Mouse (Mus musculus) kidney, postnatal 0 days (tissue): ENCODE measurements at regions not wholly inside any gene's neighbourhood (a gene's known extent, or its start where the extent isn't known, plus 50 kb on each side); places are given as distances from the start of the nearest gene placed in this dataset.

Source experiments
- ATAC-seq: fragments of 200-750 bp; cut with Nextera tagmentation; replicated peaks from 2 replicates; pipeline ENCODE4 v1.8.0; 2017; ENCODE audit warnings: low read depth, moderate number of reproducible peaks, moderate TSS enrichment, moderate library complexity; ENCODE audit not compliant: low FRiP score
- DNase-seq: peaks from one replicate; pipeline ENCODE4 v3.0.0-alpha.2; 2016; ENCODE audit warnings: low spot score
- H3K27ac ChIP-seq: fragments of 300-500 bp; sonication (generic); 2 replicates; pipeline ENCODE4 v1.5.1; 2014; ENCODE audit warnings: mild to moderate bottlenecking
- H3K27me3 ChIP-seq: fragments of 300-500 bp; sonication (generic); 2 replicates; pipeline ENCODE4 v1.6.1; 2014; ENCODE audit warnings: low read length, mixed read lengths; ENCODE audit not compliant: insufficient read depth
- H3K36me3 ChIP-seq: fragments of 300-500 bp; sonication (generic); 2 replicates; pipeline ENCODE4 v1.6.1; 2014; ENCODE audit warnings: low read length, mixed read lengths; ENCODE audit not compliant: insufficient read depth
- H3K4me1 ChIP-seq: fragments of 300-500 bp; sonication (generic); replicated peaks from 2 replicates; pipeline ENCODE4 v1.6.1; 2014; ENCODE audit warnings: antibody characterized with exemption, low read length, mixed read lengths; ENCODE audit not compliant: insufficient read depth
- H3K4me2 ChIP-seq: fragments of 300-500 bp; sonication (generic); 2 replicates; pipeline ENCODE4 v1.6.1; 2014; ENCODE audit warnings: mild to moderate bottlenecking, low read length, moderate library complexity, mixed read lengths
- H3K4me3 ChIP-seq: fragments of 300-500 bp; sonication (generic); replicated peaks from 2 replicates; pipeline ENCODE4 v1.5.1; 2014; ENCODE audit warnings: low read depth, low read length
- H3K9ac ChIP-seq: fragments of 300-500 bp; sonication (generic); 2 replicates; pipeline ENCODE4 v1.6.1; 2014; ENCODE audit warnings: low read depth, low read length
- H3K9me3 ChIP-seq: fragments of 300-500 bp; sonication (generic); replicated peaks from 2 replicates; pipeline ENCODE4 v1.6.1; 2016; ENCODE audit warnings: low read length, inconsistent platforms, mixed read lengths
- CTCF ChIP-seq: IDR thresholded peaks from 2 replicates; pipeline ENCODE4 v1.5.1; 2016; ENCODE audit warnings: antibody characterized with exemption, low read depth, mild to moderate bottlenecking, moderate library complexity
- WGBS: fragments of 180-500 bp; shearing (Covaris S2); extraction: QIAGEN DNeasy Blood & Tissue Kit; methylation state at CpG from one replicate; pipeline ENCODE4 v1.1.7; 2014; 5-methylcytosine and 5-hydroxymethylcytosine counted together

GRCm38 (mm10) chr15:46592868-46593267 is 6458.7 kb downstream of the 9330182O14Rik start:
- TF ChIP-seq CTCF: no peak
- H3K36me3 ChIP-seq: no peaks in the 10 kb centered on the region
- no peak overlapping the region for H3K4me2 ChIP-seq
- ATAC-seq (no peak), DNase-seq (no peak)
- no peak overlapping the region for H3K27ac ChIP-seq
- 71% methylated on average over 2 of the region's 2 CpGs for WGBS
- H3K27me3 ChIP-seq: no peaks in the 10 kb centered on the region
- H3K4me3 ChIP-seq: no peak overlapping the region
- H3K9ac ChIP-seq: no peak overlapping the region
- H3K9me3 ChIP-seq: no peaks in the 10 kb centered on the region
- no peaks in the 10 kb centered on the region for H3K4me1 ChIP-seq

- H3K4me1 ChIP-seq: no peaks in the 10 kb centered on the region
- no peak overlapping the region for H3K4me2 ChIP-seq
- WGBS: 66% methylated on average over 1 of the region's 1 CpGs
- DNase-seq (no peak), ATAC-seq (no peak)
- H3K27ac ChIP-seq: no peak overlapping the region
- H3K9ac ChIP-seq: no peak overlapping the region
- no peaks in the 10 kb centered on the region for H3K36me3 ChIP-seq
- TF ChIP-seq CTCF: peak; percentile 48
- H3K9me3 ChIP-seq: no peaks in the 10 kb centered on the region
- H3K4me3 ChIP-seq: no peak overlapping the region
- no peaks in the 10 kb centered on the region for H3K27me3 ChIP-seq
Measured at GRCm38 (mm10) chr15:46598328-46598727, 6464.2 kb downstream of the 9330182O14Rik start.

GRCm38 (mm10) chr15:46623431-46624029 is 6489.4 kb downstream of the 9330182O14Rik start:
- no peak overlapping the region for H3K4me2 ChIP-seq
- no peaks in the 10 kb centered on the region for H3K4me1 ChIP-seq
- no peaks in the 10 kb centered on the region for H3K36me3 ChIP-seq
- 76% methylated on average over 4 of the region's 4 CpGs for WGBS
- H3K4me3 ChIP-seq: no peak overlapping the region
- no peaks in the 10 kb centered on the region for H3K9me3 ChIP-seq
- H3K9ac ChIP-seq: no peak overlapping the region
- no peak for TF ChIP-seq CTCF
- DNase-seq (no peak), ATAC-seq (no peak)
- H3K27ac ChIP-seq: no peak overlapping the region
- H3K27me3 ChIP-seq: no peaks in the 10 kb centered on the region

- Histone ChIP-seq H3K9ac (no peak overlapping the region), H3K27me3 (no peaks in the 10 kb centered on the region), H3K4me2 (no peak overlapping the region), H3K36me3 (no peaks in the 10 kb centered on the region), H3K4me1 (no peaks in the 10 kb centered on the region), H3K4me3 (no peak overlapping the region), H3K27ac (no peak overlapping the region), H3K9me3 (no peaks in the 10 kb centered on the region)
- no peak for TF ChIP-seq CTCF
- DNase-seq (no peak), ATAC-seq (no peak)
- WGBS: 88% methylated on average over 4 of the region's 4 CpGs
Measured at GRCm38 (mm10) chr15:46625001-46625632, 6491.0 kb downstream of the 9330182O14Rik start.
